Mouse (Mus musculus) right cerebral cortex, postnatal 10 days (tissue): ENCODE measurements around the gene Daam2.

Source experiments
- DNase-seq, 2 experiments: peaks; one replicate each; pipeline ENCODE4 v3.0.0; 2021; ENCODE audit warnings: low spot score in 2 of 2

The Daam2 gene

GRCm38 (mm10) chr17:49433071-49433470 lies 131.1 kb downstream of the Daam2 start:
- DNase-seq = peak in 1 of 2 experiments; percentile 13

GRCm38 (mm10) chr17:49432071-49432711 lies 132.0 kb downstream of the Daam2 start:
- DNase-seq = peak in 1 of 2 experiments; percentile 44

- no peak for DNase-seq
Measured at GRCm38 (mm10) chr17:49431176-49431575, 133.0 kb downstream of the Daam2 start.

GRCm38 (mm10) chr17:49430136-49430535 lies 134.0 kb downstream of the Daam2 start:
- DNase-seq = no peak

- DNase-seq = no peak
Measured at GRCm38 (mm10) chr17:49429471-49430129, 134.5 kb downstream of the Daam2 start.

GRCm38 (mm10) chr17:49428751-49429415 lies 135.3 kb downstream of the Daam2 start:
- DNase-seq = no peak

GRCm38 (mm10) chr17:49428239-49428688 lies 135.9 kb downstream of the Daam2 start, which contains the start of gene Mocs1:
Gene Mocs1 (plus strand): TSS chr17:49428362.
- DNase-seq = peak; percentile 96

- peak in 1 of 2 experiments; percentile 30 for DNase-seq
Measured at GRCm38 (mm10) chr17:49427631-49428238, 136.4 kb downstream of the Daam2 start.

- no peak for DNase-seq
Measured at GRCm38 (mm10) chr17:49423872-49424271, 140.3 kb downstream of the Daam2 start.

- no peak for DNase-seq
Measured at GRCm38 (mm10) chr17:49423067-49423325, 141.1 kb downstream of the Daam2 start.

GRCm38 (mm10) chr17:49422286-49423066 lies 141.7 kb downstream of the Daam2 start:
- DNase-seq = no peak

- no peak for DNase-seq
Measured at GRCm38 (mm10) chr17:49419813-49420212, 144.3 kb downstream of the Daam2 start.

GRCm38 (mm10) chr17:49416228-49416627 lies 147.9 kb downstream of the Daam2 start:
- DNase-seq = no peak

GRCm38 (mm10) chr17:49413554-49413953 lies 150.6 kb downstream of the Daam2 start:
- no peak for DNase-seq

GRCm38 (mm10) chr17:49412974-49413373 lies 151.2 kb downstream of the Daam2 start:
- DNase-seq = no peak
